Mouse (Mus musculus) ovary, postnatal 36 days (tissue): ENCODE results near the gene Terb2.
"Not testable (repeated sequence)": the region's sequence is repeated elsewhere in the genome, so short reads cannot be mapped to it uniquely, and the experiment has no call there.

Experiments used
- DNase-seq: peaks from one replicate; pipeline ENCODE4 v3.0.0; 2022; ENCODE audit warnings: low spot score, mixed read lengths

Gene Terb2

GRCm38 (mm10) chr2:122161542-122161941 is 24.5 kb upstream of the Terb2 start:
- no peak for DNase-seq

- DNase-seq: no peak
These were observed 23.5 kb upstream of the Terb2 start for GRCm38 (mm10) chr2:122162529-122162928.

GRCm38 (mm10) chr2:122163430-122164195 is 22.5 kb upstream of the Terb2 start:
- no peak for DNase-seq

- DNase-seq: no peak
These were observed 21.8 kb upstream of the Terb2 start for GRCm38 (mm10) chr2:122164293-122164692.

- DNase-seq: no peak
These were observed 14.8 kb upstream of the Terb2 start for GRCm38 (mm10) chr2:122171292-122171691.

- no peak for DNase-seq
These were observed 13.9 kb upstream of the Terb2 start for GRCm38 (mm10) chr2:122172188-122172587.

- no peak for DNase-seq
These were observed 5.8 kb upstream of the Terb2 start for GRCm38 (mm10) chr2:122180051-122180822.

- no peak for DNase-seq
These were observed 986 bp upstream of the Terb2 start for GRCm38 (mm10) chr2:122185086-122185485.

- DNase-seq: no peak
These were observed 679 bp downstream of the Terb2 start for GRCm38 (mm10) chr2:122186751-122187150.

GRCm38 (mm10) chr2:122191849-122192248 is 5.8 kb downstream of the Terb2 start:
- DNase-seq: no peak

GRCm38 (mm10) chr2:122194509-122194929 is 8.4 kb downstream of the Terb2 start:
- no peak for DNase-seq

GRCm38 (mm10) chr2:122201501-122201900 is 15.4 kb downstream of the Terb2 start:
- no peak for DNase-seq

- DNase-seq: no peak
These were observed 20.5 kb downstream of the Terb2 start for GRCm38 (mm10) chr2:122206440-122207107.

GRCm38 (mm10) chr2:122210534-122211228 is 24.6 kb downstream of the Terb2 start:
- DNase-seq: no peak

GRCm38 (mm10) chr2:122217075-122217474 is 31.0 kb downstream of the Terb2 start:
- not testable (repeated sequence) for DNase-seq

- no peak for DNase-seq
These were observed 32.2 kb downstream of the Terb2 start for GRCm38 (mm10) chr2:122218234-122218633.

GRCm38 (mm10) chr2:122221378-122221777 is 35.3 kb downstream of the Terb2 start:
- no peak for DNase-seq

GRCm38 (mm10) chr2:122221798-122222197 is 35.7 kb downstream of the Terb2 start:
- no peak for DNase-seq

- DNase-seq: no peak
These were observed 36.2 kb downstream of the Terb2 start for GRCm38 (mm10) chr2:122222272-122222671.

GRCm38 (mm10) chr2:122223654-122224053 is 37.6 kb downstream of the Terb2 start:
- no peak for DNase-seq

GRCm38 (mm10) chr2:122230395-122230794 is 44.3 kb downstream of the Terb2 start:
- DNase-seq: no peak

- no peak for DNase-seq
These were observed 45.5 kb downstream of the Terb2 start for GRCm38 (mm10) chr2:122231616-122232015.
